Mouse (Mus musculus): ENCODE measurements at regions not wholly inside any gene's neighbourhood (a gene's known extent, or its start where the extent isn't known, plus 50 kb on each side); places are given as distances from the start of the nearest gene placed in this dataset.

GRCm38 (mm10) chr7:124868133-124868603 is 576.3 kb upstream of the Kdm8 start:
- no peak for ATAC-seq

- ATAC-seq = no peak
Observed at GRCm38 (mm10) chr7:124868621-124869020, 575.9 kb upstream of the Kdm8 start.

- no peak for ATAC-seq
Observed at GRCm38 (mm10) chr7:124880771-124881170, 563.7 kb upstream of the Kdm8 start.

DNA sequence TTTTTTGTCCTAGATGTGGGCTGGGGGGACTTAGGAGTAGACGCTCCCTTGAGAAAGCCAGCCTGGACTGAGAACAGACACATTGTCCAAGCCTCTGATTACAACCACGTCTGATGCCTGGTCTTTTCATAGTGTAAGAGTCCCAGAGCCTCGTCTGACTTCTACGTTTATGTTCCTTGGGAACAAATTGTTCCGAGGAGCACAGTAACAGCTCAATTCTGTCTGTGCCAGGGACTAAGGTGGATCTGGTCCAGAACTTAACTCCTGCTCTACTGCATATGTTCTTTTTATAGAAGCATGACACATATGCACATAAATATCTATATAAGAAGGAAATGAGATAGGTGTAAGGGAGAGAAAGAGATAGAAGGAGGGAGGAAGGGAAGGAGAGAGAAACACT is 537.2 kb upstream of the Kdm8 start:
- no peak for ATAC-seq

DNA sequence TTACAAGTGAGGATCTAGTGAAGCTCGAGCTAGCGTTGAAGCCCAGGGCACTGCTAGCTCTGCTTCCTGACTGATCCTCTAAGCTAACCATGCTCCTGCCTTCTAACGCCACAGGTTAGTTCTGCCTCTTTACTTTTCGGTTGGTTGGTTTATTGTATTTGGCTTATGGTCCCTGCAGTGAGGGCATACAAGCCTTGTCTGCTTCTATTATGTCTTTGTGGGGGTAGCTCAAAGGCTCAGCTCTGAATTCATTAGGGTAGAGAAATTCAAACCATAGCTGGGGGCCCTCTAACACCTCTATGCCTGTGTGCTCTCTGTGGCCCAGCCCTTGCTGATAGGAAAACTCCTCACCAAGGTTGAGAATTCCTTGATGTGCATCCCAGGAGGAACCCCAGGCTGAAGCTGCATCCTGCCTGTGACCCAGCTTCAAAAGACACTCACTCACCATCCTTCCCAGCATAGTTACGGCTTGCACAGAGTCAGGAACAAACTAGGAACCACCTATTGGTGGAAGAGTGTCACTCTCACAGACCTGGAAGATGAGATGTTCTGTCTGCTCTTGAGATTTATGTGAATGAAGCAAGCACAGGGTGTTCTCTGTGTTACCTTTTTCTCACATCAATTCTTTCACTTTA is 536.7 kb upstream of the Kdm8 start:
- ATAC-seq = no peak

DNA sequence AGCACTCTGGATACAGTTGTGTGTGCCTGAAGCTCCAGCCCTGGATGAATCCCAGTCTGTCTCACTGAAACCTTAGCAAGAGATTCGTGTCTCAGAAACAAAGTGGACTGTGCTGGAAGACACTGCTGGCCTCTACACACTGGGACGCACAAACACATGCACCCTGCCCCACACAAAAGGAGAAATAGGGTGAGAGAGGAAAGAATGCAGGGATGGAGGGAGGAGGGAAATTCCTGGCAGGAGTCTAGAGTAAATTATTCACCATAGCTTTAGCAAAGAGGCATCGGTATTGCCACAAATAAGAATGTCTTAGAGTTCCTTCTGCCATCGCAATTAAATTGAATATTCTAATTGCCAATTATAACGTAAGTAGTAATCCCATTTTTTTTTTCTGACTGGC is 530.4 kb upstream of the Kdm8 start:
- no peak for ATAC-seq

DNA sequence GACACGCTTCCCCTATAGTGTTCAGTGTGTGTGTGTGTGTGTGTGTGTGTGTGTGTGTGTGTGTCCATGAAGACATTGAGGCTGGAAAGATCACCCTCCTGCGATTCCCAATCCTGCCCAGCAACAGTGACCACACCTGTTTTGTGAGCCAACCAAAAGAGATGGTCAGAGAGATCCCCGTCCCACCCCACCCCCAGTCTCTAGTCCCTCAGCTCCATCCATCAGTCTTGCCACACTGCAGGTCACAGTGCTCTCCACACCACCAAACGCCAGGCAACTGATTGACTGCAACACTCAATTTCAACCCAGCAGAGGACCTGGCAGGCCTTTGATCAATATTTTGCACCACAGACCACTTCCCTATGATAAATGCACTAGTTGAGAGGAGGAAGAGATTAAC is 530.0 kb upstream of the Kdm8 start:
- no peak for ATAC-seq

DNA sequence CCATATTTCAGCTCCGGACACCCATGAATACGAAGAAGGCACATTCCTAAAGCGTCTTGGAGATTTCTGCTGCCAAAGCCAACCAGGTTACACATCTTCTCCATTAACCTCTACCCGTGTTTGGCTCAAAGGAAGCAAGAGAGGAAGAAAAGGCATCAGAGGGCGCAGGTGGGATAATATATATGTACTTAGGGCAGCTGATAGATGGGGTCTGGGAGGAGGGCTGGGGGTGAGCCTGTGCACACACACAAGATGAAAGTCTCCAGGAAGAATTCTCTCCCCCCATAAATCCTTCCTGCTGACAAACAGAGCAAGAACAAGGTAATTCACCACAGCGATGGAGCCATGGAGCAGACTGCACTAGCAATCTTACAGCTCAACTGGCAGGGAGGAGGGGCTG is 529.5 kb upstream of the Kdm8 start:
- ATAC-seq = no peak

DNA sequence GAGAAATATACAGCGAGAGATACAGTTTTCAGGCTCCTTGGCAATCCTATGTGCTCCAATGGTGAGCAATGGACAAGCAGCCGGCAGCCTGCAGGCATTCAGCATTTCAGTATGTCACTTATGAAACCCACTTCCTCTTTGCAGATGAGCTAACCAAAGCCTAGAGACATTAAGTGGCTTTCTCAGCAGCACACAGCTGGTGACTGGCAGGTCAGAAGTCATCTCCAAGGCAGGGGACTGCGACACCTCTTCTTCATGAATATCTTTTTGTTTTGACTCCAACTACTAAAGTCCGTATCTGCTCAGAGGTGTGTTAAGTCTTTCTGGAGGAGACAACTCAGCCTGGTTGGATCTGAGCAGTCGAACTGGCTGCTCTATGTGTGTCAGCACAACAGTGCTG is 528.8 kb upstream of the Kdm8 start:
- ATAC-seq = no peak

GRCm38 (mm10) chr7:124917606-124918120 is 526.8 kb upstream of the Kdm8 start:
- ATAC-seq = no peak

- ATAC-seq = no peak
Observed at GRCm38 (mm10) chr7:124922806-124923205, 521.7 kb upstream of the Kdm8 start.

DNA sequence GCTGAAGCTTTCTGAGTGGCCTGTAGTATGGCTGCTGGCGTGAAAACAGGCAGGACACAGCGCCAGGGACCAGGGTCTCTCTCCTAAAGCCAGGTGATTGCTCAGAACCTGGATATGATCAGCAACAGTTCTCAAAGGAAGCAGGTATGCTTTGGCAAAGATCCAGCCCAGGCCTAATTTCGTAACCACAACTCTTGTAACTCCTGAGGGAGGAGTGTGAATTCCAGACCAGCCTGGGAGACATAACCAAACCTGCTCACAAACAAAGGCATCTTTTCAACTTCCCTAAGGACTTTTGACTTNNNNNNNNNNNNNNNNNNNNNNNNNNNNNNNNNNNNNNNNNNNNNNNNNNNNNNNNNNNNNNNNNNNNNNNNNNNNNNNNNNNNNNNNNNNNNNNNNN is 510.9 kb upstream of the Kdm8 start:
- ATAC-seq = no peak

- no peak for ATAC-seq
Observed at GRCm38 (mm10) chr7:124939357-124939756, 505.1 kb upstream of the Kdm8 start.

- ATAC-seq = no peak
Observed at GRCm38 (mm10) chr7:124941527-124941926, 502.9 kb upstream of the Kdm8 start.

- no peak for ATAC-seq
Observed at GRCm38 (mm10) chr7:124946424-124946823, 498.1 kb upstream of the Kdm8 start.

GRCm38 (mm10) chr7:124957329-124957728 is 487.1 kb upstream of the Kdm8 start:
- no peak for ATAC-seq

- ATAC-seq = no peak
Observed at GRCm38 (mm10) chr7:124974870-124975488, 469.5 kb upstream of the Kdm8 start.

DNA sequence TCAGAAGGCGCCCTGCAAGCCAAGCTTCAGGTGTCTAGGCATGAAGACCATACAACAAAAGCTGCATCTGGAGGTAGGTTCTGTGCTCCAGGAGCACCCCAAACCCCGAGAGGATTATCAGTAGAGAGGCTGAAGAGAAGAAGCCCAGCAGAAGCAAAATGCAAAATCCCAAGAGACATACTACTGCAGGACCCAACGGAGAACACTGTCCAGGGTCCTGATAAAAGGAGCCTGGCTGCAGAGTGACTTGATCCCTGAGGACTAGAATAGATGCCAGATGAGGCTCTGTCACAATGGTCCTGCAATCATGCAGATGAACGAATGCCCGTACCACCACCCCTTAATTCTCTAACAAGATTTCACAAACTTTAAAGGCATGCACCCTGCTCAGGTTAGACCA is 455.0 kb upstream of the Kdm8 start:
- ATAC-seq = no peak

DNA sequence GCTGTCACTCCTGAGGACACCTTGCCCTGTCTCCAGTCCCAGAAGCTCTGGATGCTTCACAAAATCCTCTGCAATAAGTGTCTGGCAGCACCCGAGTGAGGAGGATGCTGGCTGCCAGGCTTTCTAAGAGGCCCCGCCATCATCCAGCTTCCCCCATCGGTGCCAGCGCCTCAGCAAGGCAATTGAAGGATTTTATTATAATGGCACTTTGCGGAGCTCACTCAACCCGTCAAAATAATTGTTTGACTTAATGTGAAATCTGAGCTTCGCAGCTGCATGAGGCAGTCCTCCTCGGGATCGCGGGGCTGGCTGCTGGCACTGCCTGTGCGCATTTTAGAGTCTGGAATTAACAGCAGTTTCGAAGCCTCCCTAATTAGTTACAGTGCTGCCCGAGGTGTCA is 453.8 kb upstream of the Kdm8 start:
- no peak for ATAC-seq

DNA sequence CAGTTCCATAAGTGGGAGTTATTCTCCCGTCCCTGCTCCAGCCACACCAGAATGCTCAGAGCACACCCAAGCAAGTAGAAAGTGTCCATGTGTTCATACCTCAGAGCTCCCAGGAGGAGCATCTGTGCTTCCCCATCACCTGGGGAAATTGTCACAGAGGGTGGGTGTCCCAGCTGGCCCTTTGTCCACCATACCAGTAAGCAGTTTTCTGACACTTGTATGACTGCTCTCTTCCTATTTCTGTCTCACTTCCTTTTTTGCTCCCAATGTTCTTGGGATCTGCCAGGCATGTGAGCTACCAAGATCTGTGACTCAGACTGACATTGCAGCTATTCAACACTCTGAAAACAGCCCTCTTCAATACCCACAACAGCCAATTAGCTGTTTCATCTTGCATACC is 447.9 kb upstream of the Kdm8 start:
- ATAC-seq = no peak

DNA sequence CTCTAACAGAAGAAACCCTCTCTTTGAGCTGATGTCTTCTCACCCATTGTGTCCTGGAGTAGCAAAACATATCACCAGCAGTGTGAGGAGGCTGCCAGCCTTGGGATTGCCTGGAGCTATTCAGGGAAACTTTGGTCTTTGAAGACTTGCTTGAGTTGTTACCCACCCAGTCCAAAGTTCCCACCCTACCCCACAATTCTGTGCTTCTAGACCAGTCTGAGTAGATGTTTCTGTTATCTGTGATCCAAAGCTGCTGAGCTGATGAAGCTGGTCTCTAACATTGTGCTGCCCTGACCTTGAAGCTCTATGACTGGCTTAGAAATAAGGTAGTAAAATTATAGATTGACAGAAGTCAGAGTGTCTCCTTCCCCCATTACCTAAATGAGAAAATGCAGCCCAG is 443.8 kb upstream of the Kdm8 start:
- no peak for ATAC-seq

- ATAC-seq = no peak
Observed at GRCm38 (mm10) chr7:125005638-125006037, 438.8 kb upstream of the Kdm8 start.

DNA sequence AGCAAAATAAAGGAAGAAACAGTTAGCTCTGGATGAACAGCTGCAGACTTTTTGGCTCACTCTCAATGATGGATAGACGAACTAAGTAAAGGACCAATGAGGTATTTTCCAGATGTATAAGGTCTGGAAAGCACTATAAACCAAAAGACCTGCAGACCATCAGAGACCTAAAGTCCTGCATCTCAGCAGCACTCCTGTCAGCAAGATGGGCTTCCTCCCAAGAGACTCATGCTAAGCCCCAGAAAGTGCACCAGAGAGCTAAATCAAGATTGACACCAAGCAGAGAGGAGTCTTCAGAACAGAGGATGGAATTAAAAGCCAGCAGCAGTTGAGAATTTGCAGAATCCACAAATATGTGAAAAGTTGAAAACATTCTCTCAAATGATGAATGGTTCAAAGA is 425.2 kb upstream of the Kdm8 start:
- no peak for ATAC-seq

- ATAC-seq = no peak
Observed at GRCm38 (mm10) chr7:125024944-125025343, 419.5 kb upstream of the Kdm8 start.

GRCm38 (mm10) chr7:125033778-125034177 is 410.7 kb upstream of the Kdm8 start:
- no peak for ATAC-seq

Data from inflammation-experienced regulatory T-cells, adult 6 months (primary cell).